Comparison of ENCODE assay signal across 11 mouse cellular contexts in the genomic region with DNA sequence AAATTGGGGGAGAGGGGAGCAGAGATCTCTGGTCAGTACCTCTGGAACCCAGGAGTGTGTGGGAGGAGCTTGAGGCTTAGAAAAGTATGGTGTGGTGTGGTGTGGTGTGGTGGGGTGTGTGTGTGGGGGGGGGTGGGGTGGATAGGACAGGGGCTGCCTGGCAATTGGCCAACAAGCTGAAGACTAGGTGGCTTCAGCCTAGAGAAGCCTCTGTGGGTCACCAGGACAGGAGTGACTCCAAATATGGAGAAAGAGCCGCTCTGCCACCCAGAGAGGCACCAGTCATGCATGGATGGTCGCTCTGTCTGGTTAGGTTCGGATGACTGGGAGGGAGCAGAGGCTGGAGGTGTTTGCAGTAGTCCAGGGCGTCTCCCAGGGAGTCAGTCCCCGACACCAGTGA. TPM values are rescaled to one million over a fixed set of nuclear protein-coding genes. Genes with fewer than 3 reads are reported as not detected.
A peak's percentile ranks its signal among the peaks of the same experiment; 100 is the strongest.
DNase-seq lines count a peak whose midpoint lies in the region; ATAC-seq and TF ChIP-seq lines count a peak whose summit lies in the region.
"Had no signal": no experiment of that assay in that cellular context is flagged by ENCODE, and none has a peak within 500 bp of the region (broad histone marks: within the 10 kb centered on the region; RNA-seq: fewer than 3 reads in every experiment).

No protein-coding gene starts in this region.

- peak overlapping the region; percentile 15; the same call in 1 of the 2 replicates for H3K9ac ChIP-seq in heart, embryonic 13.5 days

- no peaks in the 10 kb centered on the region for H3K27me3 ChIP-seq in heart, embryonic 13.5 days (replicated peaks)
- no peaks in the 10 kb centered on the region for H3K27me3 ChIP-seq in Patski

- no peak for TF ChIP-seq CTCF in Patski (IDR thresholded peaks at IDR 0.05)

- DNase-seq in heart, adult 9 months (ENCODE audit: low spot score in 2 of 2) = no peak
- DNase-seq in A20 (ENCODE audit: low read depth, low spot score) = peak; percentile 72
- DNase-seq in Patski (ENCODE audit: low read depth, low spot score) = peak; percentile 55
- peak; percentile 40 to 61 for DNase-seq in kidney, postnatal 4 days
- no peak for DNase-seq in layer of hippocampus, adult 9-10 months (ENCODE audit: low spot score)
- DNase-seq in right cerebral cortex, postnatal 4 days = no peak
- DNase-seq: cerebellum, adult 9-10 months; lung, postnatal 10 days had no signal

- H3K27ac ChIP-seq in heart, embryonic 13.5 days (replicated peaks) = peak overlapping the region; percentile 45; the same call in 1 of the 2 replicates
- H3K27ac ChIP-seq: stomach, postnatal 0 days had no signal

- POLR2A ChIA-PET in Patski (lab: Charles Lee) = no interaction called here

- H3K9me3 ChIP-seq in heart, embryonic 13.5 days = no peaks in the 10 kb centered on the region
- H3K9me3 ChIP-seq: G1E had no signal

- H3K36me3 ChIP-seq in heart, embryonic 13.5 days = no peaks in the 10 kb centered on the region
- H3K36me3 ChIP-seq: G1E had no signal

- ATAC-seq in heart, embryonic 13.5 days (ENCODE audit: extremely low read depth, insufficient number of reproducible peaks, low FRiP score, low TSS enrichment) = no peak
- ATAC-seq in Patski = peak; percentile 76

- H3K4me1 ChIP-seq in heart, embryonic 13.5 days = peaks cover 88% of the 10 kb centered on the region

- CTCF ChIA-PET in Patski (lab: Charles Lee) = no interaction called here

- in situ Hi-C loops in Patski (cut with MboI; ENCODE audit: low pct_unique_long_range_greater_than_20kb) = no loop called here

- WGBS in heart, embryonic 13.5 days = 72% methylated on average over 5 of the region's 5 CpGs

- H3K4me2 ChIP-seq in heart, embryonic 13.5 days = no peak overlapping the region

- no peak overlapping the region for H3K4me3 ChIP-seq in heart, embryonic 13.5 days

RNA-seq across cellular contexts. Expression of gene Rbm38, which starts 27.2 kb away (rescaled TPM):
- polyA plus RNA-seq in heart, embryonic 13.5 days (2015; fragmentation: Nextera tagmentation; extraction: Ambion mirVana) = 116 and 121 TPM in 2 replicates
- polyA plus RNA-seq in Patski (2021) = 27.5 TPM

RNA-seq across cellular contexts. Expression of gene Rae1, which starts 47.6 kb away (rescaled TPM):
- polyA plus RNA-seq in heart, embryonic 13.5 days (2015; fragmentation: Nextera tagmentation; extraction: Ambion mirVana) = 94.7 and 106 TPM in 2 replicates
- polyA plus RNA-seq in Patski (2021) = 77.6 TPM

Comparison
In these comparisons a context has a peak if more than half of its experiments do, and no peak if none do; other contexts are left out.
1. DNase-seq: peak in A20 (single experiment), Patski (single experiment) and kidney, postnatal 4 days (2 of 2); none in heart, adult 9 months (0 of 2), layer of hippocampus, adult 9-10 months (single experiment) and right cerebral cortex, postnatal 4 days (single experiment).